Mouse (Mus musculus): ENCODE measurements at regions not wholly inside any gene's neighbourhood (a gene's known extent, or its start where the extent isn't known, plus 50 kb on each side); places are given as distances from the start of the nearest gene placed in this dataset.

GRCm38 (mm10) chr2:72541246-72541645, 65.3 kb downstream of the Cdca7 start:
- CTCF ChIA-PET, result no interaction called here
- POLR2A ChIA-PET, result no interaction called here

- ChIA-PET POLR2A (no interaction called here), CTCF (no interaction called here)
Observed at GRCm38 (mm10) chr2:72545453-72545852, 69.5 kb downstream of the Cdca7 start.

GRCm38 (mm10) chr2:72546476-72546875, 70.5 kb downstream of the Cdca7 start:
- POLR2A ChIA-PET, result no interaction called here
- CTCF ChIA-PET, result no interaction called here

GRCm38 (mm10) chr2:72546963-72547362, 71.0 kb downstream of the Cdca7 start:
- ChIA-PET POLR2A (no interaction called here), CTCF (no interaction called here)

- ChIA-PET CTCF (interaction anchor here in 1 of 4 experiments (0.8 kb wide), 1 partner anchor 427 kb away, joined by 5 read pairs; no protein-coding TSS in a partner anchor), POLR2A (interaction anchor here in 1 of 4 experiments (0.6 kb wide), 1 partner anchor 26 kb away, joined by 3 read pairs; no protein-coding TSS in a partner anchor)
Observed at GRCm38 (mm10) chr2:72551268-72551667, 75.3 kb downstream of the Cdca7 start.

- ChIA-PET POLR2A (no interaction called here), CTCF (no interaction called here)
Observed at GRCm38 (mm10) chr2:72554603-72555002, 78.6 kb downstream of the Cdca7 start.

- CTCF ChIA-PET, result no interaction called here
- POLR2A ChIA-PET, result no interaction called here
Observed at GRCm38 (mm10) chr2:72555116-72555515, 79.2 kb downstream of the Cdca7 start.

GRCm38 (mm10) chr2:72555556-72555955, 79.6 kb downstream of the Cdca7 start:
- ChIA-PET CTCF (interaction anchor here in 1 of 4 experiments (0.6 kb wide), 1 partner anchor 935 kb away, joined by 3 read pairs; no protein-coding TSS in a partner anchor), POLR2A (no interaction called here)

GRCm38 (mm10) chr2:72556064-72556821, 80.3 kb downstream of the Cdca7 start:
- CTCF ChIA-PET, result interaction anchor here in 2 of 4 experiments (0.6 to 0.8 kb wide), 2 partner anchors 94 to 934 kb away, joined by 3 to 4 read pairs; no protein-coding TSS in a partner anchor
- POLR2A ChIA-PET, result no interaction called here

- ChIA-PET CTCF (interaction anchor here in 1 of 4 experiments (0.6 kb wide), 1 partner anchor 24 kb away, joined by 4 read pairs; no protein-coding TSS in a partner anchor), POLR2A (no interaction called here)
Observed at GRCm38 (mm10) chr2:72557161-72557560, 81.2 kb downstream of the Cdca7 start.

- POLR2A ChIA-PET, result no interaction called here
- CTCF ChIA-PET, result interaction anchor here in 1 of 4 experiments (0.6 kb wide), 1 partner anchor 23 kb away, joined by 4 read pairs; no protein-coding TSS in a partner anchor
Observed at GRCm38 (mm10) chr2:72557565-72558260, 81.8 kb downstream of the Cdca7 start.

GRCm38 (mm10) chr2:72561383-72561782, 85.4 kb downstream of the Cdca7 start:
- POLR2A ChIA-PET, result no interaction called here
- CTCF ChIA-PET, result no interaction called here

GRCm38 (mm10) chr2:72578322-72578721, 102.4 kb downstream of the Cdca7 start:
- CTCF ChIA-PET, result no interaction called here
- POLR2A ChIA-PET, result no interaction called here

- CTCF ChIA-PET, result interaction anchor here in 1 of 4 experiments (0.7 kb wide), 1 partner anchor 24 kb away, joined by 4 read pairs; no protein-coding TSS in a partner anchor
- POLR2A ChIA-PET, result interaction anchor here in 2 of 4 experiments (0.7 to 1.3 kb wide), 2 partner anchors 18 to 93 kb away, joined by 3 to 6 read pairs; no protein-coding TSS in a partner anchor
Observed at GRCm38 (mm10) chr2:72581136-72581535, 105.2 kb downstream of the Cdca7 start.

GRCm38 (mm10) chr2:72588814-72589213, 112.9 kb downstream of the Cdca7 start:
- ChIA-PET POLR2A (no interaction called here), CTCF (interaction anchor here in 1 of 4 experiments (0.6 kb wide), 1 partner anchor 464 kb away, joined by 3 read pairs; no protein-coding TSS in a partner anchor)

GRCm38 (mm10) chr2:72592011-72592410, 116.1 kb downstream of the Cdca7 start:
- CTCF ChIA-PET, result interaction anchor here in 1 of 4 experiments (0.5 kb wide), 1 partner anchor 607 kb away, joined by 3 read pairs; no protein-coding TSS in a partner anchor
- POLR2A ChIA-PET, result no interaction called here

- CTCF ChIA-PET, result no interaction called here
Observed at GRCm38 (mm10) chr2:72596994-72597925, 121.3 kb downstream of the Cdca7 start.

GRCm38 (mm10) chr2:72597941-72598340, 122.0 kb downstream of the Cdca7 start:
- POLR2A ChIA-PET, result no interaction called here
- CTCF ChIA-PET, result no interaction called here

More at GRCm38 (mm10) chr2:72596994-72597925, 121.3 kb downstream of the Cdca7 start:
- POLR2A ChIA-PET, result no interaction called here

- ChIA-PET POLR2A (no interaction called here), CTCF (no interaction called here)
Observed at GRCm38 (mm10) chr2:72600723-72601122, 124.8 kb downstream of the Cdca7 start.
